Mouse (Mus musculus): ENCODE results near the gene Vars. TPM values are rescaled to one million over a fixed set of nuclear protein-coding genes. Genes with fewer than 3 reads are reported as not detected.
A peak's percentile ranks its signal among the peaks of the same experiment; 100 is the strongest.

Vars gene
- polyA plus RNA-seq, 1 experiment from 2014 or later, result 63.1 TPM

- H3K4me1 ChIP-seq, result peaks cover 30% of the 10 kb centered on the region
- no peaks in the 10 kb centered on the region for H3K9me3 ChIP-seq
- H3K4me2 ChIP-seq, result peak overlapping the region; percentile 76
- peaks cover 4% of the 10 kb centered on the region; the same call in 1 of the 2 replicates for H3K36me3 ChIP-seq (replicated peaks)
- H3K27me3 ChIP-seq (replicated peaks), result peaks cover 28% of the 10 kb centered on the region
- no peak overlapping the region for H3K27ac ChIP-seq
- H3K9ac ChIP-seq, result peak overlapping the region; percentile 71; the same call in 1 of the 2 replicates
- ATAC-seq (replicated peaks), result no peak
- H3K4me3 ChIP-seq, result peak overlapping the region; percentile 72
- WGBS, result 60% methylated on average over 22 of the region's 22 CpGs
These were observed 60.0 kb downstream of the Vars start for GRCm38 (mm10) chr17:35060737-35061297.

GRCm38 (mm10) chr17:35061299-35061698 is 60.5 kb downstream of the Vars start:
- no peak for ATAC-seq (replicated peaks)
- H3K9me3 ChIP-seq, result no peaks in the 10 kb centered on the region
- peaks cover 33% of the 10 kb centered on the region for H3K27me3 ChIP-seq (replicated peaks)
- H3K4me2 ChIP-seq, result no peak overlapping the region
- H3K36me3 ChIP-seq (replicated peaks), result peaks cover 4% of the 10 kb centered on the region; the same call in 1 of the 2 replicates
- WGBS, result 89% methylated on average over 8 of the region's 8 CpGs
- no peak overlapping the region for H3K27ac ChIP-seq
- H3K9ac ChIP-seq, result no peak overlapping the region; the same call in 1 of the 2 replicates
- peaks cover 30% of the 10 kb centered on the region for H3K4me1 ChIP-seq
- H3K4me3 ChIP-seq, result no peak overlapping the region

GRCm38 (mm10) chr17:35063466-35063865 is 62.7 kb downstream of the Vars start:
- ATAC-seq (replicated peaks), result no peak
- no peak overlapping the region for H3K4me2 ChIP-seq
- H3K36me3 ChIP-seq (replicated peaks), result peaks cover 4% of the 10 kb centered on the region; the same call in 1 of the 2 replicates
- no peak overlapping the region for H3K9ac ChIP-seq
- no peak overlapping the region for H3K27ac ChIP-seq
- H3K4me3 ChIP-seq, result no peak overlapping the region
- 95% methylated on average over 3 of the region's 3 CpGs for WGBS
- H3K9me3 ChIP-seq, result no peaks in the 10 kb centered on the region
- peaks cover 41% of the 10 kb centered on the region for H3K27me3 ChIP-seq (replicated peaks)
- peaks cover 27% of the 10 kb centered on the region for H3K4me1 ChIP-seq

GRCm38 (mm10) chr17:35064378-35064877 is 63.6 kb downstream of the Vars start:
- Histone ChIP-seq H3K9ac (no peak overlapping the region), H3K4me2 (no peak overlapping the region), H3K4me1 (peaks cover 24% of the 10 kb centered on the region), H3K27me3 (replicated peaks) (peaks cover 41% of the 10 kb centered on the region), H3K4me3 (no peak overlapping the region), H3K27ac (no peak overlapping the region), H3K36me3 (replicated peaks) (peaks cover 4% of the 10 kb centered on the region; the same call in 1 of the 2 replicates), H3K9me3 (no peaks in the 10 kb centered on the region)
- 31% methylated on average over 10 of the region's 10 CpGs for whole genome bisulfite sequencing
- no peak for ATAC-seq (replicated peaks)

- H3K9ac ChIP-seq, result peak within 1 kb of the TSS; percentile 26; the same call in 1 of the 2 replicates
- H3K4me1 ChIP-seq, result peaks cover 18% of the 10 kb centered on the region
- under 1% methylated on average over 48 of the region's 48 CpGs for WGBS
- H3K4me3 ChIP-seq, result peak within 1 kb of the TSS; percentile 13
- no peaks in the 10 kb centered on the region for H3K9me3 ChIP-seq
- H3K27ac ChIP-seq, result no peak within 1 kb of the TSS
- H3K27me3 ChIP-seq (replicated peaks), result peaks cover 41% of the 10 kb centered on the region
- peak within 1 kb of the TSS; percentile 43 for H3K4me2 ChIP-seq
- H3K36me3 ChIP-seq (replicated peaks), result peaks cover 4% of the 10 kb centered on the region; the same call in 1 of the 2 replicates
- no peak for ATAC-seq (replicated peaks)
These were observed 64.5 kb downstream of the Vars start, which contains the start of gene Ly6g6c for GRCm38 (mm10) chr17:35064951-35065947. Ly6g6c (plus strand) TSS chr17:35065388.

Other genes starting within 250 kb of the Vars start
- not detected in 2 replicates for gene Cyp21a1, start 196.4 kb upstream of the Vars start, polyA plus RNA-seq (2015; fragmentation: Nextera tagmentation; extraction: Ambion mirVana)
- 41.2 and 50.4 TPM in 2 replicates for gene Stk19, start 164.0 kb upstream of the Vars start, polyA plus RNA-seq (2015; fragmentation: Nextera tagmentation; extraction: Ambion mirVana)
- 75.0 and 79.1 TPM in 2 replicates for gene Dxo, start 164.0 kb upstream of the Vars start, polyA plus RNA-seq (2015; fragmentation: Nextera tagmentation; extraction: Ambion mirVana)
- gene Skiv2l, start 150.8 kb upstream of the Vars start, polyA plus RNA-seq (2015; fragmentation: Nextera tagmentation; extraction: Ambion mirVana), result 67.4 and 73.8 TPM in 2 replicates
- 76.3 and 82.3 TPM in 2 replicates for gene Nelfe, start 150.6 kb upstream of the Vars start, polyA plus RNA-seq (2015; fragmentation: Nextera tagmentation; extraction: Ambion mirVana)
- 2.6 and 3.3 TPM in 2 replicates for gene Cfb, start 138.5 kb upstream of the Vars start, polyA plus RNA-seq (2015; fragmentation: Nextera tagmentation; extraction: Ambion mirVana)
- gene Zbtb12, start 121.5 kb upstream of the Vars start, polyA plus RNA-seq (2015; fragmentation: Nextera tagmentation; extraction: Ambion mirVana), result 17.4 and 17.5 TPM in 2 replicates
- gene Gm20547, start 118.9 kb upstream of the Vars start, polyA plus RNA-seq (2015; fragmentation: Nextera tagmentation; extraction: Ambion mirVana), result 0.18 TPM in 1 of 2 replicates, not detected in the other
- gene C2, start 102.7 kb upstream of the Vars start, polyA plus RNA-seq (2015; fragmentation: Nextera tagmentation; extraction: Ambion mirVana), result 2.1 and 3.1 TPM in 2 replicates
- 113 and 119 TPM in 2 replicates for gene Ehmt2, start 102.5 kb upstream of the Vars start, polyA plus RNA-seq (2015; fragmentation: Nextera tagmentation; extraction: Ambion mirVana)
- not detected in 2 replicates for gene Slc44a4, start 86.5 kb upstream of the Vars start, polyA plus RNA-seq (2015; fragmentation: Nextera tagmentation; extraction: Ambion mirVana)
- gene Neu1, start 69.7 kb upstream of the Vars start, polyA plus RNA-seq (2015; fragmentation: Nextera tagmentation; extraction: Ambion mirVana), result 36.1 and 41.1 TPM in 2 replicates
- gene Hspa1b, start 41.7 kb upstream of the Vars start, polyA plus RNA-seq (2015; fragmentation: Nextera tagmentation; extraction: Ambion mirVana), result 0.24 and 0.31 TPM in 2 replicates
- gene Gm20481, start 31.1 kb upstream of the Vars start, polyA plus RNA-seq (2015; fragmentation: Nextera tagmentation; extraction: Ambion mirVana), result not detected in 2 replicates
- 12.7 and 13.3 TPM in 2 replicates for gene Hspa1a, start 28.8 kb upstream of the Vars start, polyA plus RNA-seq (2015; fragmentation: Nextera tagmentation; extraction: Ambion mirVana)
- gene Hspa1l, start 28.3 kb upstream of the Vars start, polyA plus RNA-seq (2015; fragmentation: Nextera tagmentation; extraction: Ambion mirVana), result 1.2 and 1.5 TPM in 2 replicates
- gene Lsm2, start 19.1 kb upstream of the Vars start, polyA plus RNA-seq (2015; fragmentation: Nextera tagmentation; extraction: Ambion mirVana), result 103 and 111 TPM in 2 replicates
- gene Vwa7, start 15.6 kb downstream of the Vars start, polyA plus RNA-seq (2015; fragmentation: Nextera tagmentation; extraction: Ambion mirVana), result 0.06 and 0.15 TPM in 2 replicates
- gene Sapcd1, start 27.0 kb downstream of the Vars start, polyA plus RNA-seq (2015; fragmentation: Nextera tagmentation; extraction: Ambion mirVana), result 2.5 and 2.7 TPM in 2 replicates
- 1.6 and 3.3 TPM in 2 replicates for gene Msh5, start 45.8 kb downstream of the Vars start, polyA plus RNA-seq (2015; fragmentation: Nextera tagmentation; extraction: Ambion mirVana)
- 62.4 and 72.1 TPM in 2 replicates for gene Clic1, start 49.0 kb downstream of the Vars start, polyA plus RNA-seq (2015; fragmentation: Nextera tagmentation; extraction: Ambion mirVana)
- gene Ddah2, start 58.0 kb downstream of the Vars start, polyA plus RNA-seq (2015; fragmentation: Nextera tagmentation; extraction: Ambion mirVana), result 337 and 380 TPM in 2 replicates
- 0.31 TPM in 1 of 2 replicates, not detected in the other for gene Ly6g6c, start 64.4 kb downstream of the Vars start, polyA plus RNA-seq (2015; fragmentation: Nextera tagmentation; extraction: Ambion mirVana)
- gene Mpig6b, start 65.2 kb downstream of the Vars start, polyA plus RNA-seq (2015; fragmentation: Nextera tagmentation; extraction: Ambion mirVana), result 0.21 and 0.43 TPM in 2 replicates
- 0.21 and 0.32 TPM in 2 replicates for gene Ly6g6e, start 75.9 kb downstream of the Vars start, polyA plus RNA-seq (2015; fragmentation: Nextera tagmentation; extraction: Ambion mirVana)
- 1.9 and 2.5 TPM in 2 replicates for gene Ly6g6d, start 77.1 kb downstream of the Vars start, polyA plus RNA-seq (2015; fragmentation: Nextera tagmentation; extraction: Ambion mirVana)
- not detected in 2 replicates for gene Ly6g6f, start 84.6 kb downstream of the Vars start, polyA plus RNA-seq (2015; fragmentation: Nextera tagmentation; extraction: Ambion mirVana)
- 105 and 113 TPM in 2 replicates for gene Abhd16a, start 88.3 kb downstream of the Vars start, polyA plus RNA-seq (2015; fragmentation: Nextera tagmentation; extraction: Ambion mirVana)
- gene Ly6g5c, start 107.3 kb downstream of the Vars start, polyA plus RNA-seq (2015; fragmentation: Nextera tagmentation; extraction: Ambion mirVana), result not detected in 2 replicates
- 1.1 and 2.2 TPM in 2 replicates for gene Ly6g5b, start 114.4 kb downstream of the Vars start, polyA plus RNA-seq (2015; fragmentation: Nextera tagmentation; extraction: Ambion mirVana)
- gene Gpank1, start 120.5 kb downstream of the Vars start, polyA plus RNA-seq (2015; fragmentation: Nextera tagmentation; extraction: Ambion mirVana), result 25.9 and 28.9 TPM in 2 replicates
- 316 and 319 TPM in 2 replicates for gene Csnk2b, start 121.1 kb downstream of the Vars start, polyA plus RNA-seq (2015; fragmentation: Nextera tagmentation; extraction: Ambion mirVana)
- gene D17H6S53E, start 125.4 kb downstream of the Vars start, polyA plus RNA-seq (2015; fragmentation: Nextera tagmentation; extraction: Ambion mirVana), result 8.3 and 9.6 TPM in 2 replicates
- 0.56 and 1.4 TPM in 2 replicates for gene Apom, start 131.1 kb downstream of the Vars start, polyA plus RNA-seq (2015; fragmentation: Nextera tagmentation; extraction: Ambion mirVana)
- 82.9 and 83.4 TPM in 2 replicates for gene Bag6, start 134.2 kb downstream of the Vars start, polyA plus RNA-seq (2015; fragmentation: Nextera tagmentation; extraction: Ambion mirVana)
- gene Prrc2a, start 163.9 kb downstream of the Vars start, polyA plus RNA-seq (2015; fragmentation: Nextera tagmentation; extraction: Ambion mirVana), result 188 and 203 TPM in 2 replicates
- 7.3 and 8.2 TPM in 2 replicates for gene Aif1, start 175.1 kb downstream of the Vars start, polyA plus RNA-seq (2015; fragmentation: Nextera tagmentation; extraction: Ambion mirVana)
- 7.6 and 9.2 TPM in 2 replicates for gene Lst1, start 187.5 kb downstream of the Vars start, polyA plus RNA-seq (2015; fragmentation: Nextera tagmentation; extraction: Ambion mirVana)
- 0.58 and 0.78 TPM in 2 replicates for gene Ltb, start 193.5 kb downstream of the Vars start, polyA plus RNA-seq (2015; fragmentation: Nextera tagmentation; extraction: Ambion mirVana)
- not detected in 2 replicates for gene Tnf, start 201.0 kb downstream of the Vars start, polyA plus RNA-seq (2015; fragmentation: Nextera tagmentation; extraction: Ambion mirVana)
- gene Lta, start 204.4 kb downstream of the Vars start, polyA plus RNA-seq (2015; fragmentation: Nextera tagmentation; extraction: Ambion mirVana), result 0.32 and 0.69 TPM in 2 replicates
- 1.6 TPM in 1 of 2 replicates, not detected in the other for gene Gm16181, start 219.8 kb downstream of the Vars start, polyA plus RNA-seq (2015; fragmentation: Nextera tagmentation; extraction: Ambion mirVana)
- 94.4 and 100 TPM in 2 replicates for gene Atp6v1g2, start 232.7 kb downstream of the Vars start, polyA plus RNA-seq (2015; fragmentation: Nextera tagmentation; extraction: Ambion mirVana)
- 11.7 and 11.8 TPM in 2 replicates for gene Nfkbil1, start 234.8 kb downstream of the Vars start, polyA plus RNA-seq (2015; fragmentation: Nextera tagmentation; extraction: Ambion mirVana)
- 379 and 391 TPM in 2 replicates for gene Ddx39b, start 240.8 kb downstream of the Vars start, polyA plus RNA-seq (2015; fragmentation: Nextera tagmentation; extraction: Ambion mirVana)